Mouse (Mus musculus) heart, adult 18-20 months (tissue): Measurements from ENCODE around the gene Unc5c. TPM values are rescaled to one million over a fixed set of nuclear protein-coding genes. Genes with fewer than 3 reads are reported as not detected.

Experiments used
- DNase-seq, 2 experiments: peaks; one replicate each; pipeline ENCODE4 v3.0.0; 2021 to 2022; ENCODE audit warnings: mixed read lengths in 1 of 2
- total RNA-seq, 2 experiments: library from RNA; stranded (reverse); gene quantifications; 2 replicates each; pipeline ENCODE4 v1.2.3; 2021

Gene Unc5c
- total RNA-seq, 2 experiments from 2014 or later = 0.27 to 0.49 TPM

- DNase-seq = no peak
These were observed 46.4 kb downstream of the Unc5c start for GRCm38 (mm10) chr3:141511253-141512038.

DNA sequence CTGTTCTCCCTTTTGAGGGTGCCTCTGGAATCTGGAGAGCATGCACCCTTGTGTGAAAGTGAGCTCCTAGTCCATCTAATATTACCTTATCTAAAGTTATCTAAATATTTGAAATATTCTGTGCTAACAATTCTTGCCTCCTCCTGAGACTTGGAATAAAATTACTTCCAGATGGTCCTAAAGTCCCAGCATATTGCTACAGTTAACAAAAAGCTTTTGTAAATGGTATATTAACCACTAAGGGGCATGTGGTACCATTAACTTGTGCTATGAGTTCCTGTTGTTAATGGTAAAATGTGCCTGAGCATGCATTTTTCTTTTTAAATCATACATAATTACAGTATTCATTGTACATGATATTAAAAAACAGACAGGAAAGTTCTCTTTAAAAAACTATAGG lies 63.7 kb downstream of the Unc5c start:
- DNase-seq = no peak

DNA sequence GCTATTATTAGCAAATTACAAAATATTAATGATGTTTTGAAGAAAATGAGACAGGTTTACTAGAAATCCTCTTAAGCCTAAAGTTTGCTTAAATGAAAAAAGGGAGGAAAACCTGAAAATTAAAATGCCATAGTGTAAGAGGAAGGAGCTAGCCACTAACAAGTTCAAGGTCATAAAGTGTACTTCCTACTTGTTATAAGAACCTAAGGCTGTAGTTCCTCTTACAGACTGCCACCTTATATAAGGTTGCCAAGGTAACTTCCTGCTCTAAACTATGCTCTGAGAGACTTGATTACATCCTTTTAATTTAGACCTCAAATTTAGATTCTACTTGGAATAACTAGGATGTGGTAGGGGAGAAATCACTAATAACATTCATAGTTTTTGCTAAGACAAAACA lies 64.6 kb downstream of the Unc5c start:
- DNase-seq = no peak

DNA sequence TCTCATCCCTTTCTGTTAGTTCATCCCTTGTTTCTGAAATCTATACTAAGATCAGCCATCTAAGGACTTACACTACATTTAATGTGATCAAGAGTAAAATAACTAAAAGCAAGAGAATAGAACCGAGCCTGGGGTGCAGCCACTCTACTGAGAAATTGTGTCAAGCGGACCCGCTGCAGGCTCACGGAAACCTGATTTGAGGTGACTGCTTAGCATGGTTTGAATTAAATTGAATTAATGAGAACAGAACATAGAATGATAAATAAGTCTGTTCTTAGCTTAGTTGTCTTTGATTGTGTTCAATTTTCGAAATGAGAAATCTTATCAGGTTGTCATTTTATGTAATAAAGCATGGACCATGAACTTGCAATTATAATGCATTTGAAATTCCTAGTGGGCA lies 68.8 kb downstream of the Unc5c start:
- DNase-seq = no peak

GRCm38 (mm10) chr3:141536857-141537256 lies 71.8 kb downstream of the Unc5c start:
- DNase-seq = no peak

- DNase-seq = no peak
These were observed 73.1 kb downstream of the Unc5c start for GRCm38 (mm10) chr3:141538120-141538519.

GRCm38 (mm10) chr3:141540749-141541148 lies 75.7 kb downstream of the Unc5c start:
- DNase-seq = no peak

DNA sequence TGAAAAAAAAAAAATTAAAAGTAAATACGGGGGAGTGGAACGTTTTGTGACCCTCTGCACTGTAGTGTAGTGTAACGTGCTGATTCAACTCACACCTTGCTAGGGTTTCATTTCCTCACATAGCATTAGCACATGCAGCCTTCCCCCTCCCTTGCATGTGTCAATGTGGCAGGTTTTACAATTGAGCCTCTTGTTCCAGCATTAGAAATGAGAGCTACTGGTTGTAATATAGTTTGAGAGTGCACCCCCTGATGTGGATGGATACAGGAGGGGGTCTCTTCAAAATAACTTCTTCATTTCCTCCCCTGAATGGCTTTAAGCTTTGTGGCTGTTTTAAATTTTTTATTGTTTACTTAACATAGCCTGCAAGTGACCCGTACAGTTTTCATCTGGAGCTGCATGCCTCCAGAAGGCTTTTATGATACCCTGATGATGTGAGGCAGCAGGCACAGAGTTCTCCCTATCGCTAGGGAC lies 82.4 kb downstream of the Unc5c start:
- DNase-seq = no peak

DNA sequence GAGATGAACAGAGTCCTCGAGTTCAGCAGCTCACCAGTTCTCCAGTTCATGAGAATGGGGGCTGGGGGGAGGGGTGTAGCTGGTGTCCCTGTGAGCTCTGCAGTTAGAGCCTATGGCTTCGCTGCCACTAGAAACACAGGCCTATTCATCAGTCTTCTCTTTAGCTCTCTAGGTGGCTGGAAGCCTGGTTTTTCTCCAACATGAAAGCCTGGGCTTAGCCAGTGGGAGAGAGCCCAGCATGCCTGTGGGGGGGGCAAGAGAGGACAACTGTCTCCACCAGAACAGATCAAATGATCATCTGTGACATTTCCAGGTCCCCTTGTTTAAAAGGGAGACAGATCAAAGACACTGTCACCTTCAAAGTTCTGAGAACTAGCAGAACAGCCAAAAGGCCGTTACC lies 84.6 kb downstream of the Unc5c start:
- no peak for DNase-seq

DNA sequence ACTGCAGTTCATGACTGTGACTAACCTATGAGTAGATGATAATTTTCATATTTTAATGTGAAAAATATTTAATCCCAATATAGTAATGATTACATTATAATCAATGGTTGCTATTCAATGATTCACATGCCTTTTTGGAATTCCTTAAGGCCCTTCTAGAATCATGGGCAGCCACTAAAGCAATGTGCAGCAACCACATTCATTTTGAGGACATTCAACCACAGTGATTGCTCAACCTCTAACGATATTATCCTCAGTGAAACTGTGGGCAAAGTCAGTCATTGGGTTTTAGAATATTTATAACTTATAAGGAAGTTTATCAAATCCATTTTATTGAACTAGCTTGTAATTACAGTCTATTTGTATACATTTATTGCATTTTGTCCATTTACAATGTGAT lies 87.9 kb downstream of the Unc5c start:
- no peak for DNase-seq

DNA sequence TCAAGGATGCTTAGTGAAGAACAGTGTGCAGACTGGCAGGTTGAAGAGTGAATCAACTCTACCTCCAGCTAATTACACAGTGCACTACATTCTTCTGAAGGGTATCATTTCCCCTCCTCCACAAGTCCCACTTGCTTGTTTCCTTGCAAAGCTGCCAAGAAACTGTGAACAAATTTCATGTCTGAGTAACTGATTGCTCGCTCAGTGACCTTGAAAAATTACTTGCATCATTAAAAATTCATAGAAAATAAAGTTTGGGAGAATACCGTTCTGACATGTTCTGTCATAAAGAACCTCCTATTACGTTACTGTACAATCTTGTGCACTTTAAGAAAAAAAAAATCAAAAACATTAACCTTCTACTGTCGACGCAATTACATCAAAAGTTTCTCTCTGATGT lies 92.1 kb downstream of the Unc5c start:
- DNase-seq = no peak

DNA sequence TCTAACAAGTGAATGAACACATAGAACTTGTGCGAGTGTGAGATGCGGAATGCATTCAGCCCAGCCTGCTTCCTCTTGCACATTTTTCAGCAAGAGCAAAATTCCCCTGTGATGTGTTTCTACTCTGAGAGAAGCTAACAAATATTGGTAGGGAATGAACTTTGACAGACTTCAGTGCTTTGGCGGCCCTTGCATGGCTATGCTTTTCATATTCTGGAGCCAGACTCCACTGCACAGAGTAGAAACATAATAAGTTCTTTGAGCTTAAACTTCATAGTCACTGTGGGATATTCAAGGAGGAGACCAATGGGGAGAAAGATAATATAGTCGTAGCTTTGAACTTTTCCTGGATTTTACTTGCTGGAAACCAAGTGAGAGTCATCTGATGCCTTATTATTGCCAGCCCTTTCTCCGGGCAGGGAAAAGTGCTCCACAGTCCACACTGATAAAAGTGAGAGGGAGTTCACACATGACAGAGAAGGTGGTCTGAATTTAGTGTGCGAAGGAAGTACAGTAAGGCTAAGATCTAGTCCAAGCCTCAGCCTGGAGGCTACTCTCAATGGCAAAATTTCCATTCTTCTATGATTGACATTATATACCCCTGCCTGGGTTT lies 110.2 kb downstream of the Unc5c start:
- no peak for DNase-seq

GRCm38 (mm10) chr3:141577382-141577781 lies 112.4 kb downstream of the Unc5c start:
- DNase-seq = no peak

DNA sequence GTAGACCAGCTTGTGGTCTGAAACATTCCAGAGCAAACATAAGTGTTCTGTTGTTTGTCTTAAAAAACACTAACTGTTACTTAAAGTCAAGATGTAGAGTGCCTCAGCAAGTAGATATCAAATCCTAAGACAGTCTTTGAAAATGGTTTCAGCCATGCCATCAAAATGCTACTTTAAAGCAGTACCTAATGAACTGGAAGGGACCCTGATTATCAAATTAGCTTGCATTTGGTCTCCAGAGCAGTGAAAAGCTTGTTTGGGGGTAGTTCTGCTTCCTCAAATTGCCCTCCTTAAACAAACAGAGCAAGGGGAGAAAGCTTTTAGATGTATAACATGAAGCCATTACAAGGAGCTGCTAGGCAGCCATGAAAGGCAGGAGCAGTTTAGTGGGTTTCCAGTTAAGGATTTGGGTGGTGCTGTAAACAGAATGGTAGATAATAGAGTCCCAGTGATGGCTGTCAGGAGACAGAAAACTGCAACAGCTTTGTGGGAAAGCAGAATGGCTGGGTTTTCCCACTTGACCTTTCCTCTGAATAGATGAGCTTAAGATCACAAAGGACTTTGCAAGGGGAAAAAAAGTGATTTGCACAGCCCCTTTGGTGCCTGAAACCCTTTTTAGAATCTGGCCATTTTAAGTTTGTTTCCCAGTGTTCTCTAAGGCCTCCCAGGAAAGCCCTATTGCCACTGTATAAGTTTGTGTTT lies 116.3 kb downstream of the Unc5c start:
- DNase-seq = no peak

DNA sequence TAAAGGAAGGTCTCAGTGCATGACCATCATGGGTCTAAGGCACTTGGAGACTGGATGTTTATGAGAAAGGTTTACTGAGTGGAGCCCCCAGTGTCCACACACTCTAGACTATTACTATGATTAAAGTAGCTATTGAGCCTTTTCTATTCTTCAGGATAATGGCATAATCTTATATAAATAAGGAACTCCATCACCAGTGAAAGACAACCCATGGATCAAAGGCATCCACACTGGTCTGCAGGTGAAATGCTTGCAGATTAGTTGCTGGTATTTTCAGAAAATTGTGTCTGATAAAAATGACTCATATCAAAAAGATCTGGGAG lies 116.8 kb downstream of the Unc5c start:
- no peak for DNase-seq

- no peak for DNase-seq
These were observed 118.2 kb downstream of the Unc5c start for GRCm38 (mm10) chr3:141583180-141583579.

DNA sequence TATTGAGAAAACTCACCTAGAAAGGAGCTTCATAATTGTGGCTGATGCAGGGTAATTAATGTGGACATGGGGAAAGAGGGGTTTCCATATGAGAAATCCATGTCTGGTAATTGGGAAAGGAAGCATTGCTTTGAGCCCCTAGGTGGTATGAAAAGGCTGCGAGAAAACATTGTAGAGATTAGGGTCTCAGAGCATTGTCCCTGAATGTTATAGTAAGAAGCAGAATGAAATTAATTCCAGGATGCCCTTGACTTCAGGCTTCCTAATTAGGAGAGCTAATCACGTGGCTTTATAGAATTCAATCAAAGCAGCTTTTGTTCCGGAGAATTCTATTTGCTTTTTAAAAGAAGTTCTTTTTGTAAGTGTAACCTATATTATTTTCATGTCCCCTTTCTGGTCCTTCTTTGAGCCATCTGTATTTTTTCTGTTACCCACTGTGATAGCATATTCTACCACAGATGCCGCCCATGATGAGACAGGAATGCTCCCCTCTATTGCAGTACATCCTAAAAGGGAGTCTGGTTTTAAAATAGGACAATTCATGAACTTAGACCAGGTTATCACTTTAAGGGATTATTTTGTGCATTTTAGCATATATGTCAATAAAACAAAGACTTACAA lies 124.5 kb downstream of the Unc5c start:
- no peak for DNase-seq

DNA sequence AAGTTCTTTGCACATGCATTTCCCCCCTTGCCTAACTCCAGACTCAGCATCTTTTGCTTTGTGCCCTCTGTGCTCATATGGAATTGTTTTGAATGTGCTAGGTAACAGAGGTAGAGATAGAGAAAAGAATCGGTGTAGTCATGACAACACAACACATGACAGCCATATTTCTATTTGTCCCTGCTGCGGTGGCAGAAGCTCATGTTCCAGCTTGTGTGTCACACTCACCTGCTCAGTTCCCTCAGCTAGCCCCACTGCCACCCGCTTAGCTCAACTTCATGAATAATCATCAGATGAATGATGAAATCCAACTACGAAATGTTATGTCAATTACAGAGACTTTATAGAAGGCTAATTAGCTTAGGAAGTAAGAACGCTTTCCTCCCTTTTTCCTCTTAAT lies 128.2 kb downstream of the Unc5c start:
- no peak for DNase-seq

- no peak for DNase-seq
These were observed 129.1 kb downstream of the Unc5c start for GRCm38 (mm10) chr3:141594120-141594519.

GRCm38 (mm10) chr3:141595073-141595472 lies 130.1 kb downstream of the Unc5c start:
- no peak for DNase-seq

DNA sequence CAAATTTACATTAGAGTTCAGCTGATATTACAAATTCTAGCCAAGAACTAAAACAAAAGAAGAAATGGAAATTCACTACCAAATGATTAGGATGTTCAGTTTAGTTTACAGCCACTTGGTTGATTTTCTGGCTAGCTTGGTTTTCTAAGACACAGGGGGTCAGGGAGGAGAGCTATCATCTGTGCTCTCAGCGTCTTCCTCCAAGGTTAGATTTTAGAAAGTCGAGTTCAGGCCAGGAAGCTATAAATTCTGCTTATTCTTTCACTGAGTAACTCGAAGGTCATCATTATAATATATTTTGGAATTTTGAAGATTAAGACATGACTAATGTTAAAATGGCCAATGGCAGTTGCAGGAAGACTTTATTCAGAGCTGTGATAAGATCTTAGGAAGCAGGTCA lies 131.4 kb downstream of the Unc5c start:
- DNase-seq = no peak

DNA sequence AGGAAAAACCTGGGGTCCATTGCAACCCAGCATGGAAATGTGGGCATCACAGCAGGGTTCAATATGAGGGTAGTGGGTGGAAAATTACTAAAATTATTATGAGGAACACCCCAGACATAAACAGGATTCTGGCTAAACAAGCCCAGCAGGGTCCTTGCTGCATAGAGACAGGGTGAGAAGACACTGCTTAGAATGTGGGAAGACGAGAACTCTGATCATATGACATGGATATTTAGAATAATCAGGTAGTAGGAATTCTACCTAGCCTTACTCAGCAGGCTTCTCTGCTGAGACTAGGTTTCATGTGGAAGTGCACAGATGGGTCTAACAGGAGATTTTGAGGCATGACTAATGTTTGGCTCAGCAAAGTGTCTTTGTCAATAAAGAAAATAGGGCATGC lies 131.9 kb downstream of the Unc5c start:
- DNase-seq = no peak

GRCm38 (mm10) chr3:141597974-141598373 lies 133.0 kb downstream of the Unc5c start:
- DNase-seq = no peak
